Mouse (Mus musculus) C2C12 (cell line): ENCODE data around the gene Myo1b. TPM values are rescaled to one million over a fixed set of nuclear protein-coding genes. Genes with fewer than 3 reads are reported as not detected.

Experiments used
- H3K27me3 ChIP-seq: one replicate; pipeline ENCODE4 v1.6.1; 2011; ENCODE audit not compliant: control insufficient read depth, insufficient read depth, insufficient read length
- H3K36me3 ChIP-seq: one replicate; pipeline ENCODE4 v1.6.1; 2011; ENCODE audit not compliant: control insufficient read depth, insufficient read depth
- H3K4me3 ChIP-seq: one replicate; pipeline ENCODE4 v1.5.1; 2011; ENCODE audit warnings: mild to moderate bottlenecking, control low read depth; ENCODE audit not compliant: poor library complexity, insufficient read depth, severe bottlenecking
- H3K79me2 ChIP-seq: one replicate; pipeline ENCODE4 v1.6.1; 2011; ENCODE audit not compliant: control insufficient read depth, insufficient read depth
- H3K79me3 ChIP-seq: one replicate; pipeline ENCODE4 v1.6.1; 2011; ENCODE audit warnings: low read depth, control low read depth
- H3ac ChIP-seq: one replicate; pipeline ENCODE3; 2011; ENCODE audit warnings: low read depth; ENCODE audit not compliant: control insufficient read depth, insufficient read length
- CEBPB ChIP-seq: IDR thresholded peaks from one replicate; pipeline ENCODE4 v1.6.1; 2011; ENCODE audit warnings: low read depth, mild to moderate bottlenecking, control low read depth, moderate library complexity
- CTCF ChIP-seq: IDR thresholded peaks from one replicate; pipeline ENCODE4 v1.5.1; 2011; ENCODE audit not compliant: control insufficient read depth, insufficient read depth, insufficient read length
- FOSL1 ChIP-seq: IDR thresholded peaks from one replicate; pipeline ENCODE4 v1.8.0; 2011; ENCODE audit warnings: mild to moderate bottlenecking, low read length; ENCODE audit not compliant: poor library complexity, insufficient read depth, severe bottlenecking
- MAX ChIP-seq: IDR thresholded peaks from one replicate; pipeline ENCODE4 v1.6.1; 2011; ENCODE audit warnings: mild to moderate bottlenecking, control low read depth
- MYOD1 ChIP-seq: IDR thresholded peaks from one replicate; pipeline ENCODE4 v1.6.1; 2011; ENCODE audit warnings: low read depth; ENCODE audit not compliant: control insufficient read depth, insufficient read length
- MYOG ChIP-seq: IDR thresholded peaks from one replicate; pipeline ENCODE4 v1.6.1; 2011; ENCODE audit not compliant: control insufficient read depth, insufficient read length; ENCODE audit errors: extremely low read depth
- USF1 ChIP-seq: IDR thresholded peaks from one replicate; pipeline ENCODE4 v1.6.1; 2011; ENCODE audit warnings: low read depth, mild to moderate bottlenecking, control low read depth, moderate library complexity
- long read RNA-seq, 2 experiments: library from polyadenylated mRNA; unstranded; transcript quantifications; one replicate each; pipeline ENCODE4 v2.0.0; 2019 to 2020
- polyA plus RNA-seq: library from polyadenylated mRNA; unstranded; fragments of >200 nt; fragmentation: generic; extraction: Trizol; gene quantifications from one replicate; pipeline ENCODE4 v1.2.1, GENCODE M21; 2012; ENCODE audit warnings: missing spikeins

Gene Myo1b
- polyA plus RNA-seq = 2.9 TPM
- long read RNA-seq, experiment 1, full-length matches to known transcripts = 1 of 9 reads
- long read RNA-seq, experiment 1, partial matches to known transcripts = 6 of 9 reads
- long read RNA-seq, experiment 1, other reads (novel, unspliced or antisense) = 2 of 9 reads
- long read RNA-seq, experiment 2, full-length matches to known transcripts = 79 of 115 reads
- long read RNA-seq, experiment 2, partial matches to known transcripts = 18 of 115 reads
- long read RNA-seq, experiment 2, other reads (novel, unspliced or antisense) = 18 of 115 reads

DNA sequence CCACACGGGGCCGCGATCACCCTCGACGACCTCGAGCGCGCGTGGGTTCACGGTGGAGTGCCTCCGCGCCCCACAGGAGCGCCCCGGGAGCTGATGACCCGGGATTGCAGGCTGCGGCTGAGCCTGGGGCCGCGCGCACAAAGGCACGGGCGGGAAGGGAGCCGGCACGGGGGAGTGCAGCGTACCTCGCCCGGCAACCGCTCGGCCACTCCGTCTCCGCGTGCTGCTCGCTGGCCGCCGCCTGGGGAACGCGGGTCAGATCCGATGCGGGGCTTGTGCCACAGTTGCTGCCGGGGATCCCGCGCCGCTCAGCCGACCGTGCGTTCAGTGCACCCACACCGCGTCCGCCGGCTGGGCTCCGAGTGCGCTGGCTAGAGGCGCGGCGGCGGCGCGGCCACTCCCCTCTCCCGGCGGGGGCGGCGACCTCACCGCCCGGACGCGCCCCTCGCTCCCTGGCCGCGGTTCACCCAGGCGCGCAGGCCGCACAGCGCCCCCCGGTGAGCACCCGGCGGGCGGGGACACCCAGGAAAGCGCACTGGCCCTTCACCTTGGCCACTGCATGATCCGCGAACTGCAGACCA, at the start of gene Myo1b:
Gene Myo1b, minus strand, starts transcription at position 496 of the 581 bp plus-strand sequence.
- Histone ChIP-seq H3ac (peak within 1 kb of the TSS; percentile 78), H3K27me3 (no peaks in the 10 kb centered on the region), H3K79me2 (peaks cover 7% of the 10 kb centered on the region), H3K79me3 (peaks cover 2% of the 10 kb centered on the region), H3K36me3 (no peaks in the 10 kb centered on the region), H3K4me3 (peak within 1 kb of the TSS; percentile 43)
- TF ChIP-seq MYOD1 (no peak), MAX (peak; percentile 31), MYOG (no peak), CTCF (peak; percentile 91), USF1 (no peak), CEBPB (no peak), FOSL1 (no peak)

DNA sequence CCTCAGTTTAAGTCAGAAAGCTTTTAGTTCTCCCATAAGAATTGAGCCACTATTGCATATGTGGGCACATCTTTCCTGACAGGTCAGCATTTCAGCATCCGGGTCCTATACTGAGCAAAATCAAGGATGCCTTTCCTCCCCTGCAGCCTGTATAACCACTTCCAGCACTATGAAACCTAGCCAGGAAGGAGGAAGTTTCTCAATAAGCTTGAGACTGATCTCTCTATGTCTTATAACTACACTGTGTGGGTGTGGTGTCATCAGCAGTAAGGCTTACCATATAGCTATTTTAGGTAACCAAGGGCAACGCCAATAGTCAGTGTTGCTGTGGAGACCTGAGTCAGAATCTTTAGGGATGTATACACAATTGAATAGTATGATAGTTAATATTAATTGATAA, 48.8 kb upstream of the Myo1b start:
- no peaks in the 10 kb centered on the region for H3K79me3 ChIP-seq
- H3K27me3 ChIP-seq = no peaks in the 10 kb centered on the region
- H3K4me3 ChIP-seq = no peak overlapping the region
- no peak for TF ChIP-seq FOSL1
- TF ChIP-seq CTCF = no peak
- TF ChIP-seq MAX = no peak
- no peak for TF ChIP-seq MYOG
- no peak for TF ChIP-seq MYOD1
- TF ChIP-seq USF1 = no peak
- no peak for TF ChIP-seq CEBPB
- no peaks in the 10 kb centered on the region for H3K36me3 ChIP-seq
- H3K79me2 ChIP-seq = no peaks in the 10 kb centered on the region
- no peak overlapping the region for H3ac ChIP-seq

DNA sequence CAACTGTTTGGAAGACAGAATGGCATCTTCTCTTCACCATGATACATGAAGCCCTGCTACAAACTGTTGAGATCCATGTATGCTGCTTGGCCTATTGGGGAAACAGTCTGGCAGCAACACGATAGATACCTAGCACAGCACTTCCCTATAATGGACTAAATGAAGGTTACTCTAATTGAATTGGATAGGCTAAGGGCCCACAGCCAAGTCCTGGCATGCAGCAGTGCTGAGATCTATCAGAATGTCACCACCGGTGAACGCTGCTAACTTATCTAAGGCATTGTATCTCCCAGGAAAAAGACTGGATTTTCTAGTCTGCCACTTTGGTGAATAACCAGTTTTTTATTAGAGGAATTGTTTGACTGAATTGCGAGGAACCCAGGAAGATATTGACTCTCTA, 31.2 kb upstream of the Myo1b start:
- H3K27me3 ChIP-seq = no peaks in the 10 kb centered on the region
- H3K79me3 ChIP-seq = no peaks in the 10 kb centered on the region

DNA sequence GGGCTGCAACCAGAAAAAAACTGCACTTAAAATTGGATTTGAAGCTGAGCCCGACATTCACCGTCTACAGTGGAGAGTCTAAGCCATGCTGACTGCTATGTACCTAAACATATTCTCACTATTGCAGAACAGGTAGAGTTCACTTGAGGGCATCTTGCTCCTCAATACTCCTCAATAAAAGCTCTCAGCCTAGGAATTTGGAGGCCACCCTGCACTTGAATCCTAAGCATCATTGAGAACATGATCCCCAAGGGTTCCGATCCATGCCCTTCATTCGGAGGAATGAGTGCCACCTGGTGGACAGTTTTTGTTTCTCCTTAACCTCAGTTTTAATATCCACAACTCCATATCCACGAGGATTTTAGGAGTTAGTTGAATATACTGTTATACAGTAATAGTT, 28.9 kb upstream of the Myo1b start:
- no peak overlapping the region for H3ac ChIP-seq
- no peaks in the 10 kb centered on the region for H3K27me3 ChIP-seq
- no peak for TF ChIP-seq MAX
- peak; percentile 20 for TF ChIP-seq CTCF

More for the DNA sequence above, 31.2 kb upstream of the Myo1b start:
- no peak overlapping the region for H3ac ChIP-seq
- no peaks in the 10 kb centered on the region for H3K36me3 ChIP-seq
- no peaks in the 10 kb centered on the region for H3K79me2 ChIP-seq
- H3K4me3 ChIP-seq = no peak overlapping the region
- TF ChIP-seq FOSL1 (no peak), CTCF (no peak), CEBPB (no peak), MYOD1 (no peak), MYOG (no peak), MAX (no peak), USF1 (no peak)

DNA sequence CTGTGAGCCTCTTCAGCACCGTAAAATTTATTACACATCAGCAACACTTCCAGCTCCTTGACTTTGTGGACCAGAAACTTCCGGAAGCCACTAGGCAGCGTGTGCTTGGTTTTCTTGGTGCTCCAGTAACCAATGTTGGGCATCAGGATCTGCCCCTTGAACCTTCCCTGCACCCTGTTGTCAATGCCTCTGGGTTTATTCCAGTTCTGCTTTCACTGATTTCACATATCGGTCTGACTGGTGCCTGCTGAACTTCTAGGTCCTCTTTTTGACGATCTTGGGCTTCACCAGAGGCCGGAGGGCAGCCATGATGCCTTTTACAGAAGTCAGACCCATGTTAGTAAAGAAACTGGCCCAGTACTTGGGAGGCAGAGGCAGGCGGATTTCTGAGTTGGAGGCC, 22.5 kb upstream of the Myo1b start:
- TF ChIP-seq FOSL1 (no peak), CTCF (no peak), MYOD1 (no peak)
- Histone ChIP-seq H3K4me3 (no peak overlapping the region), H3ac (no peak overlapping the region), H3K79me2 (no peaks in the 10 kb centered on the region), H3K79me3 (no peaks in the 10 kb centered on the region), H3K36me3 (no peaks in the 10 kb centered on the region), H3K27me3 (no peaks in the 10 kb centered on the region)

More for the DNA sequence above, 28.9 kb upstream of the Myo1b start:
- H3K79me2 ChIP-seq = no peaks in the 10 kb centered on the region
- no peak overlapping the region for H3K4me3 ChIP-seq
- H3K79me3 ChIP-seq = no peaks in the 10 kb centered on the region
- H3K36me3 ChIP-seq = no peaks in the 10 kb centered on the region

DNA sequence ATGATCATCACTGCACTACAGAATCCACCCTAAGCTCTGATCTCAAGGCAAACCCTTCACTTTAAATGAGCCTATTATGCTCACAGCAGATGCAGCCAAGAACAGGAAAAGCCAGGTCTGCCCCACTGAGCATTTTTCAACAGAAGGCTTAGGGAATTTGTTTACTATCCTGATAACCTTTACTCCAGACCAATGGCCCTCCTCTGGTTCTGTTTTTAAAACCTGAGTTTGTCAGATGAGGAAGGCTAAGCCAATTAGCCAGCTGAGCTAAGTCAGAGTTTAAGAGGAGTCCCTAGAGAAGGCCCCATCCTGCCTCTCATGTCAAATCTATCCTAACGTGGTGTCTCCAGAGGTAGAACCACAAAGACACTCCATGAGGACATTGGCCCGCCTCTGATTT, 19.1 kb upstream of the Myo1b start:
- H3K79me3 ChIP-seq = no peaks in the 10 kb centered on the region
- no peaks in the 10 kb centered on the region for H3K36me3 ChIP-seq
- H3K4me3 ChIP-seq = no peak overlapping the region
- no peak overlapping the region for H3ac ChIP-seq
- H3K79me2 ChIP-seq = no peaks in the 10 kb centered on the region
- TF ChIP-seq CEBPB (no peak), FOSL1 (no peak), MYOD1 (no peak), USF1 (no peak), CTCF (no peak), MAX (no peak), MYOG (no peak)
- H3K27me3 ChIP-seq = no peaks in the 10 kb centered on the region
